Mouse (Mus musculus) T-cell, adult 66 days (primary cell): ENCODE results near the gene Ndufa8. TPM values are rescaled to one million over a fixed set of nuclear protein-coding genes. Genes with fewer than 3 reads are reported as not detected.

Experiments
- total RNA-seq, 2 experiments: library from RNA; stranded (reverse); gene quantifications; 3 replicates in 1 of 2; 4 replicates in 1 of 2; pipeline ENCODE4 v1.2.4; 2023

The Ndufa8 gene
- 10 to 100 TPM; 51.4 to 52.6 TPM for total RNA-seq

GRCm38 (mm10) chr2:36048748-36049566 is at the start of gene Ndufa8, which contains the start of gene Morn5:
Ndufa8 (minus strand) TSS chr2:36049406.
Morn5 (plus strand) TSS chr2:36049458.

Other genes starting within 250 kb of the Ndufa8 start
- gene Ttll11, start 69.5 kb downstream of the Ndufa8 start, total RNA-seq = 1 to 10 TPM in 1 of 2 experiments, under 1 TPM in 1; 0.44 to 1.1 TPM
- not detected for gene Morn5, start 52 bp upstream of the Ndufa8 start, total RNA-seq
- not detected for gene Lhx6, start 56.0 kb upstream of the Ndufa8 start, total RNA-seq
- gene Mrrf, start 87.0 kb upstream of the Ndufa8 start, total RNA-seq = 10 to 100 TPM; 14.3 to 14.9 TPM
- 10 to 100 TPM; 42.8 to 45.6 TPM for gene Rbm18, start 87.4 kb upstream of the Ndufa8 start, total RNA-seq
- 1 to 10 TPM; 1.2 to 2.2 TPM for gene Ptgs1, start 181.0 kb upstream of the Ndufa8 start, total RNA-seq